Mouse (Mus musculus) brain, embryonic 14.5 days (tissue): ENCODE data around the gene Tox3. TPM values are rescaled to one million over a fixed set of nuclear protein-coding genes. Genes with fewer than 3 reads are reported as not detected.

Source experiments
- DNase-seq: peaks from one replicate; pipeline ENCODE4 v3.0.0-alpha.2; 2011; ENCODE audit warnings: low read depth
- CTCF ChIP-seq: fragments of 200-500 bp; IDR thresholded peaks from 2 replicates; pipeline ENCODE4 v1.5.1; 2012; ENCODE audit warnings: inconsistent platforms, mild to moderate bottlenecking, moderate library complexity, borderline replicate concordance; ENCODE audit not compliant: insufficient read depth, insufficient read length; ENCODE audit errors: extremely low read depth
- POLR2A ChIP-seq: fragments of 200-500 bp; IDR thresholded peaks from 2 replicates; pipeline ENCODE4 v1.6.1; 2012; ENCODE audit warnings: mild to moderate bottlenecking, inconsistent platforms, borderline replicate concordance; ENCODE audit not compliant: poor library complexity, insufficient read depth, insufficient read length, severe bottlenecking; ENCODE audit errors: extremely low read depth
- polyA plus RNA-seq: library from polyadenylated mRNA; depleted of rRNA; stranded (reverse); fragments of >200 nt; gene quantifications from 2 replicates; pipeline ENCODE4 v1.2.3, GENCODE M21; 2012

Tox3 gene
- polyA plus RNA-seq, 1 experiment = 88.1 TPM

DNA sequence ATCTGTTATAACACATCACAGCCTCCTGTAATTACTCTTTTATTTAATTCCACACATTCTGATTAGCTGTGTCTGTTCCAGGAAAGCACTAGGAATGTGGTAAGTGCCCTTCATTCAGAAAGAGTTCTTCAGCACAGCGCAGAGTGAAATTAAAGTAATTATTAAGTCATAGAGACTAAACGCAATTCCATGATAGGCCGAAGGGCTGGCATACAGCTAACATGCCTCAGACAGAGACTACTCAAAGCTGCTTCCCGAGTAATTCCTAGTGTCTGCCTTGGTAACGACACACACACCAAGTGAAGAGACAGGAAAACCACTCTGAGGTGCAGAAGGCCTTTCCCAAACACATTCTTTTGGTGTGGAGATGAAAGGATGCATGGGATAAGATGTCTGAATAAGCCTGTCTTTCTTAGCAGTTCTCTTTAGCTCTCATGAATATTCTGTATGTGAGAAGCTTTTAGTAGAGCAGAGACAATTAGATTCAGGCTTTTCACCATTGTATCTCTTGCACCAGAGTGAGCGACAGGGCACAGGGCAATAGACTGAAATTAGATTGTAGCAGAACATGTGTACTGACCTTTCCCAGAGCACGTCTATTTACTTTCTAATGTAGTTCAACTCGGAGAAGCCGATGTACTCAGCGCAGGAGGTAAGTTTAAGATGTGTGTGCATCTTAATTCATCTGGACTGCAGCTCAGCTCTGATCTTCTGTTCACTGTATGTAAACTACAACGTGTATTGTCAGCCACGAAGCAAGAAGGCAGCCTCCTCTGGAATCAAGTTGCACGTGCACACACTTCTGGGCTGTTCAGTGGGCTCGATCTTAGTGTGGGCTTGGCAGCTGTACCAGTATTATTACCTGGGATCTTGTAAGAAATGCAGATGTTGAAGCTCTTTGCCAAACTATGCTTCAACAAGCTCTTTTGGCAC is 138.8 kb downstream of the Tox3 start:
- TF ChIP-seq POLR2A (no peak), CTCF (no peak)
- DNase-seq = peak; percentile 80
